In the genomic region with DNA sequence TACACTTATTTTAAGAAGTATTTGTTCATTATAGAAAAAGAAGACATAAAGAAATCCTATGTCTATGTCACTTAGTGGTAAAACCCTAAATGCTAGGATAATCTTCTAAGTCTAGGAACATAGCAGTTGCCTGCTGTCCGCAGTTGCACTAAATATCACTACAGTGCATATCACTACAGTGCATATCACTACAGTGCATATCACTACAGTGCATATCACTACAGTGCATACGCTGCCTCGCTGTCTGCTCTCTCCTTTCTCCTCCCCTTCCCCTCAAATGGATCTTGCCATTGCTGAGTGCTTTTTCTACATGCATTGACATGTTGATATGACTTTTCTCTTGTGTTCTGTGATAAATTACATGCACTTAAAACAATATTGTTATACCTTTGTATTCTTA, we compare ENCODE assay signal across 24 mouse cellular contexts.
"Had no signal": no experiment of that assay in that cellular context is flagged by ENCODE, and none has a peak within 500 bp of the region (broad histone marks: within the 10 kb centered on the region; RNA-seq: fewer than 3 reads in every experiment).

No protein-coding gene starts in this region.

- H3K4me3 ChIP-seq: gastrocnemius, adult 2 months; heart, embryonic 13.5 days; heart, embryonic 15.5 days; hindbrain, embryonic 13.5 days; hindbrain, embryonic 15.5 days; kidney, embryonic 15.5 days; limb, embryonic 13.5 days had no signal

- H3K9me3 ChIP-seq: heart, embryonic 13.5 days; heart, embryonic 15.5 days; hindbrain, embryonic 13.5 days; hindbrain, embryonic 15.5 days; kidney, embryonic 15.5 days; limb, embryonic 13.5 days had no signal

- H3K4me1 ChIP-seq: hindbrain, embryonic 13.5 days; hindbrain, embryonic 15.5 days; kidney, embryonic 15.5 days; limb, embryonic 13.5 days had no signal

- ATAC-seq: hindbrain, postnatal 0 days; intestine, embryonic 16.5 days had no signal

- DNase-seq: gastrocnemius, adult 2 months; gastrocnemius, postnatal 10 days; gastrocnemius, postnatal 25 days; heart, adult 18-20 months; heart, postnatal 14 days; heart, postnatal 36 days; kidney, adult 11 months; kidney, adult 2 months; kidney, adult 9 months; kidney, postnatal 14 days; kidney, postnatal 36 days; layer of hippocampus, adult 9-11 months; layer of hippocampus, postnatal 36 days; left cerebral cortex, postnatal 4 days had no signal

- H3K4me2 ChIP-seq: heart, embryonic 11.5 days; heart, embryonic 13.5 days; heart, embryonic 15.5 days; hindbrain, embryonic 13.5 days; hindbrain, embryonic 15.5 days; kidney, embryonic 15.5 days; limb, embryonic 13.5 days had no signal

- H3K27ac ChIP-seq: gastrocnemius, adult 2 months; heart, embryonic 13.5 days; heart, embryonic 15.5 days; hindbrain, embryonic 13.5 days; hindbrain, embryonic 15.5 days; hindbrain, postnatal 0 days; kidney, embryonic 15.5 days; kidney, postnatal 0 days; limb, embryonic 13.5 days had no signal

- H3K9ac ChIP-seq: heart, embryonic 13.5 days; heart, embryonic 15.5 days; hindbrain, embryonic 13.5 days; hindbrain, embryonic 15.5 days; kidney, embryonic 15.5 days; limb, embryonic 13.5 days had no signal

- H3K27me3 ChIP-seq: heart, embryonic 13.5 days; heart, embryonic 15.5 days; hindbrain, embryonic 13.5 days; hindbrain, embryonic 15.5 days; kidney, embryonic 15.5 days; limb, embryonic 13.5 days had no signal
